In the genomic region with DNA sequence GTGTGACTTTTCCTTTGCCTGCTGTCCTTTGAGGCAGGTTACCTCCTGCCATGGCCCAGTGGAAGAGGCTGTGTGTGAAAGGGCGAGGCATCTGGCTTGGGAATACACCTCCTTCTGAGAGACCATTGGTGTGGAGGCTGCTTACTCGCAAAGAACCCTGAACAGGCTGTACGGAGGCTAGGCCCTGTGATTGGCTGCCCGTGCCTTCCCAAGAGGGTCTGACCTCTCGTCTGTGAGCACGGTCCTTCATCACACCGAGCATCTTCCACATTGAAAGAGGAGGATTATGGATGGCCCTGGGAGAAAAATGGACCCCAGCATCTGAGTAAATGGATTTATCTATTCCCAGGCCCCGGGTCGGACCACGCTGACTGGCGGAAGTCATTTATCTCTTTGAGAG, we compare ENCODE assay signal across 18 mouse cellular contexts.
"Had no signal": no experiment of that assay in that cellular context is flagged by ENCODE, and none has a peak within 500 bp of the region (broad histone marks: within the 10 kb centered on the region; RNA-seq: fewer than 3 reads in every experiment).

No protein-coding gene starts in this region.

- H3K4me1 ChIP-seq: liver, embryonic 13.5 days had no signal

- DNase-seq: kidney, adult 2 months; kidney, postnatal 25 days; layer of hippocampus, adult 9-11 months; liver, embryonic 13.5 days; lung, adult 2 months; lung, postnatal 14 days; lung, postnatal 4 days; midbrain, embryonic 14.5 days; right cerebral cortex, adult 18-20 months; right cerebral cortex, postnatal 14 days; right cerebral cortex, postnatal 4 days; thymus, adult 18-20 months; thymus, postnatal 36 days had no signal

- H3K9ac ChIP-seq: liver, embryonic 13.5 days had no signal

- H3K4me2 ChIP-seq: liver, embryonic 13.5 days; midbrain, embryonic 11.5 days had no signal

- H3K27ac ChIP-seq: kidney, postnatal 0 days; layer of hippocampus, adult 2 months; liver, embryonic 13.5 days; stomach, postnatal 0 days had no signal

- H3K36me3 ChIP-seq: liver, embryonic 13.5 days had no signal

- ATAC-seq: intestine, postnatal 0 days had no signal

- H3K27me3 ChIP-seq: liver, embryonic 13.5 days had no signal

- H3K9me3 ChIP-seq: liver, embryonic 13.5 days had no signal

- H3K4me3 ChIP-seq: layer of hippocampus, adult 2 months; liver, embryonic 13.5 days had no signal
